Mouse (Mus musculus) liver, postnatal 0 days (tissue): ENCODE measurements around the gene Sdr39u1.

Source experiments
- CTCF ChIP-seq: sonication (generic); IDR thresholded peaks from 2 replicates; pipeline ENCODE4 v1.5.1; 2016; ENCODE audit warnings: antibody characterized with exemption, low read depth
- EP300 ChIP-seq: IDR thresholded peaks from 2 replicates; pipeline ENCODE4 v1.6.1; 2016; ENCODE audit warnings: antibody characterized with exemption, low read depth, mild to moderate bottlenecking

- TF ChIP-seq CTCF: no peak
- TF ChIP-seq EP300: no peak
These were observed 44.5 kb upstream of the Sdr39u1 start, which contains the start of gene Cma1 for GRCm38 (mm10) chr14:55944575-55944974.
